Mouse (Mus musculus): Measurements from ENCODE around the gene Usp25. TPM values are rescaled to one million over a fixed set of nuclear protein-coding genes. Genes with fewer than 3 reads are reported as not detected.

Usp25 gene
- polyA plus RNA-seq, 1 experiment from 2014 or later, result 11.7 TPM

DNA sequence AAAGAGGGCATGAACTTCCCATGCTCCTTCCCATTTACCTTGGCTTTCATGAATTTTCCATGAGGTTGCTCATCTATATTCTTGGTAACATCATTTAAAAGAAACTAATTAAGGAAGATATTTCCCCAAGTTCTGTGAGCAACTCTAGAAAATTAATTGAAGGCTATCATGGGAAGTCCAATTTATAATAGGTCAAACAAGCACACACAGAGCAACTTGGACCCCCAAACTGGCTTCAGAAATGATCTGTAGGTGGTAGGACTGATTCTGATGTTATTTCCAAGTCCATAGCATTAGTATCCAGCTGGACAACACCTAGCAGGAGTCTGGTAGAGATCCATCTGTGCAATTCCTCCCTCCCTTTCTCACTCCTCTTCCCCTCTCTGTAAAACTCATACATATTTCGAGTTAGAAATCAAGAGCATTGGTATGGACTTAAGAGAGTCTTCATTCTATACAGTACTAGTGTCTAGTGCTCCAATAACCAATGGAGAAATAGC, 139.8 kb downstream of the Usp25 start:
- H3K36me3 ChIP-seq, result no peaks in the 10 kb centered on the region
- ATAC-seq (ENCODE audit: low FRiP score), result no peak
- H3K27me3 ChIP-seq (replicated peaks), result no peaks in the 10 kb centered on the region
- H3K4me3 ChIP-seq (replicated peaks), result no peak overlapping the region
- WGBS, result 82% methylated on average over 1 of the region's 1 CpGs
- H3K9ac ChIP-seq (replicated peaks), result no peak overlapping the region
- no peaks in the 10 kb centered on the region for H3K9me3 ChIP-seq (replicated peaks)
- H3K4me1 ChIP-seq, result no peaks in the 10 kb centered on the region
- no peak overlapping the region for H3K27ac ChIP-seq (replicated peaks)
- no peak overlapping the region for H3K4me2 ChIP-seq

DNA sequence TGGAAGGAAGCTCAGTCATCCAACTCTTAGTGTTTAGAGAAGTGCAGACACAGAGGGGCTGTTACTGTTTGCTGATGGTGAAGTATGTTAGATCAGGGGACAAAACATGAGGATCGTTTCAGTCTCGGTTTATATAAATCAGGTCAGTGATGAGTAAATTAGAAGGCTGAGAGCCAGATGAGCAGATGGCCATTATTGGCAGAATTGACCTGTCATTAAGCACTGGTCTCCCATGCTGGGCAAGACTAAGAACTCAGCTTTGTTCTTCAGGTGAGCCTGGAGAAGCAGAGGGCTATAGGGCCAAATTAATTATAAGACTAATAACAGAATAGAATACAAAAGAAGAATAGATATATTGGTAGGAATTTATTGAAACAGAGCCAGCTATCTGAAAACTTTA, 140.3 kb downstream of the Usp25 start:
- Histone ChIP-seq H3K27me3 (replicated peaks) (no peaks in the 10 kb centered on the region), H3K4me1 (no peaks in the 10 kb centered on the region), H3K4me3 (replicated peaks) (no peak overlapping the region), H3K9me3 (replicated peaks) (no peaks in the 10 kb centered on the region), H3K9ac (replicated peaks) (no peak overlapping the region), H3K36me3 (no peaks in the 10 kb centered on the region), H3K27ac (replicated peaks) (no peak overlapping the region), H3K4me2 (no peak overlapping the region)
- no peak for ATAC-seq (ENCODE audit: low FRiP score)
- 65% methylated on average over 2 of the region's 2 CpGs for WGBS

DNA sequence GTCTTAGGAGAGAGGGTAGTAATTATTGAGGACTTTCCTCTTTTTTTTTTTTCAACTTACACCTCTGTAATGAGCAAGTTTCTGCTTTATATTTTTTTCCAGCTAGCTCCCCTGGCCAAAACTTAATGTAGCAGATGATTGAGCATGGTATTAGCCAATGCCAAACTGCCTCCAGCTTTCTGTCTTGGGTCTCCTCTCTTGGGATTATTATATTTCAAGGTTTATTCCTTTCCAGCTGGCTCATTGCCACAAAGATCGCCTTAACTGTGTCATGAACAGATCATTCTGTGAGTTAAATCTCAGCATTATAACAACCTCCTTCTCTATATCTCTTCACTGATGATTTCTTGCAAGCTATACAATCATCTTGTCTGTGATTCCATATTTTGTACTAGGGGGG, 141.3 kb downstream of the Usp25 start:
- ATAC-seq (ENCODE audit: low FRiP score), result no peak
- no peaks in the 10 kb centered on the region for H3K9me3 ChIP-seq (replicated peaks)
- H3K27ac ChIP-seq (replicated peaks), result no peak overlapping the region
- no peak overlapping the region for H3K9ac ChIP-seq (replicated peaks)
- no peak overlapping the region for H3K4me2 ChIP-seq
- H3K4me1 ChIP-seq, result no peaks in the 10 kb centered on the region
- no peak overlapping the region for H3K4me3 ChIP-seq (replicated peaks)
- 88% methylated on average over 1 of the region's 1 CpGs for WGBS
- H3K36me3 ChIP-seq, result no peaks in the 10 kb centered on the region
- H3K27me3 ChIP-seq (replicated peaks), result no peaks in the 10 kb centered on the region

Measured in neural tube, embryonic 15.5 days (tissue).